Mouse (Mus musculus): ENCODE measurements around the gene Wdpcp.

Gene Wdpcp

DNA sequence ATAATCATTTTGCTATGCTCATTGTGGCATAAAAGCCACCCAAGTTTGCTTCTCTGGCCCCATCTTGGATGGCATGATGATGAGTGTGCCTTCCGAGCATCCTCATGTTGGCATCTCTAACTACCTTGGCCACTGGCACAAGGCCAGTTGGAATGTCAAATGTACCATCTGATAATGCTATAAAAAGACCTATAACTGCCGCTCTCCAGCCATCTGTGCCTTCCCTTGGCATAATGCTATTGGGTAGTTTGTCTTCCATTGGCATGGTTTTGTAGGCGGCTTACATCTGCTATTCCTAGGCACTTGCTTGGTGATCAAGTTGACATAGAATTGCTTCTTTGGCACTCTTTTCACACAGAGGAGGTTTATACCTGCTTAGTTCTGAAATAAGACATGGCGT lies 191.2 kb downstream of the Wdpcp start:
- DNase-seq = no peak

DNA sequence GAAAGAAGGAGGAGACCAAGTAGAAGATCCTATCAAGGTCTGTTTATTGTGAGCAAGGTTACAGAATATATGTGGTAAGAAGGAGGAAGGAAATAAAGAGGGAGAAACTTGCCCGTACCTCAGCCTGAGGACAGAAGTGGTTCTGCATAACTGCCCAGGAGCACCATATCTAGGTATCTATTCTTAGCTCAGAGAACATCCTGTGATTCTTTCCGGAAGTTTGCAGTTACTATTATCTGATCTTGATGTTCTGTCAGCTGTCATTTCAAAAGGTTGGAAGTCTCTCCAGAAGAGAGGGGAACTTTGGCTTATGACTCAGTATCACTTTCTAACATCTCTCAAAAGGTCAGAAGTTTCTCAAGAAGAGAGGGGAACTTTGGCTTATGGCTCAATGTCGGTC lies 216.8 kb downstream of the Wdpcp start:
- DNase-seq = no peak

DNA sequence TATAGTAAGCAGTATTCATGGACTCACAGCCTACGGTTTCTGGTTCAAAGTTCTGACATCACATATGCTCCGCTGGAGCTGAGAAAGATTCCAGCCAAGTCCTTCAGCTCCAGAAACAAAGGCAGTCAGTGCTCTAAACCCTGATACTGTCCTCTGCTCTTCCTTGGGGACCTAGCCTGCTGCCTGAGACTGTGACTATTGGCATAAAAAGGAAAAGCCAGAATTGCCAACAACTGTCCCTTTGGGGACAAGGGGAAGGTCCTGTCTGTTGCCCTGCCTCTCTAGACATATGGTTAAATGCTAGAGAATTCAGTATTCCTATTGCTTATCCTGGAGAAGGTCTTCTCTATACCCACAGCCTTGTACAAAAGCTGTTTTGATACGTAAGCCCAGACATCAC lies 252.9 kb downstream of the Wdpcp start:
- no peak for DNase-seq

DNA sequence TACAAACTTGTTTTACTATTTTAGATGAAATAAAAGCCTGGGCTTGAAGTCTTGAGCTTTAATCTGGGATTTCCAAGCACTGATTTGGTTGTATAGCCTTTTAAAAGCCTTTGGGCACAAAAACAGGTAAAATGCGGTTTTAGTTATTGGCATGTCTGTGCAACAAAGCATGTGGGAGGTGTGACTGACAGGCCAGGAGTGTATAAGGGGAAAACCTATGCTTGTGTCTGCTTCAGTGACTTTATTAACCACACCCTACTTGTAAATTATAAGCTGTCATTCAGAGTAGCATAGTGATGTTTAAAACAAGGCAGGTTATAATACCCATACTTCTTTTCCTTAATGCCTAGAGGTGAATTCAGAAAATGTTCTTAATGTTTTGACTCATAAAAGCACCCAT lies 254.5 kb downstream of the Wdpcp start:
- no peak for DNase-seq

DNA sequence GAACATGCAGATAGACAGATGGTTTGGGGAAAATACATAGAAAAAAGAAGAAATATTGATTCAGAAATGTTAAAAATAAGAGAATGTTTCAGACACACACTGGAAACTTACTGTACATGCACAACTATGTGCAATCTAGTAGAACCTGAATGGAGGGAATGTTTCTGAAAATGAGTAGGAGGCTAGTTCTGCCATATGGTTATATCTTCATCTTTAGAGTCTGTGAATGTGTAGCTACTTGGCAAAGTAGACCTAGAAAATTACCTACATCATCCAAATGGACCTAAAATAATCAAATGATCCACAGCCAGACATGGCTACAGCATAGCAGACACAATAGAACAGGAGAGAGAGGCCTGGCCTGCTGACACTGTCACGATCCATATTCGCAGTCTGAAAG lies 275.0 kb downstream of the Wdpcp start:
- DNase-seq = no peak

DNA sequence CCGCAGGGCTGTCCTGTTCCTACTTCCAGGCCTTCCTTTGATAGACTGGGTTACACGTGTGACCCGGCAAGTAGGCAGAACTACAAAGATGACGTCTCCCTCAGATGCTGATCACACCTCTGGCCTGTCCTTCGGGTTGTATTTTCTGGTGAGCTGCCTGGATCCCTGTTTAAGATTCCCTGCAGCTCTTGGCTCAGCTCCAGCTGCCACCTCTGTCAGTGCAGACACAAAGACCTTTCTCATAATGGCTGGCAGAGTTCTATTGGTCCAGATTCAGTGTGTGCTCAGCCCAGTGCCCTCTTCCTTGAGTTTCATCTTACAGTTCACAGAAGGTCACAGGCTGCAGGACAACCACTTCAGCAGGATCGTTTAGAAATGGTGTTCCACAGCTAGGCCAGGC lies 292.0 kb downstream of the Wdpcp start:
- no peak for DNase-seq

DNA sequence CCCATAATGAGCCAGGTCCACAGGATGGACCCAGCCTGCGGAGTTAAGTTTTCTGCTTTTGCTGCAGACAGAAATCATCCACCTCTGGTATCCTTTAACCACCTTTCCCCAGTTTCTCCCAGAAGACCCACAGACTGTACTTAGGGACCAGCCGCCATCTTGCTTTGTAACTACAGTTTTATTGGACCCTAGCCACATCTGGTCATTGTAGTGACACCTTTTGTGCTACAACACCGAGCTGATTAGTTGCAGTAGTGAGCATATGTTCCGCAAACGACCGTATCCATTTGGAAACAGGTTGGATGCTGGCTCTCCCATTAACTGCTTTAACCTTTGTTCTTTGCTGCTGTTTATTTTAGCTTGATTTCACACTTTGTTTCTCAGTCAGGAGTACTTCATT lies 292.5 kb downstream of the Wdpcp start:
- DNase-seq = no peak

DNA sequence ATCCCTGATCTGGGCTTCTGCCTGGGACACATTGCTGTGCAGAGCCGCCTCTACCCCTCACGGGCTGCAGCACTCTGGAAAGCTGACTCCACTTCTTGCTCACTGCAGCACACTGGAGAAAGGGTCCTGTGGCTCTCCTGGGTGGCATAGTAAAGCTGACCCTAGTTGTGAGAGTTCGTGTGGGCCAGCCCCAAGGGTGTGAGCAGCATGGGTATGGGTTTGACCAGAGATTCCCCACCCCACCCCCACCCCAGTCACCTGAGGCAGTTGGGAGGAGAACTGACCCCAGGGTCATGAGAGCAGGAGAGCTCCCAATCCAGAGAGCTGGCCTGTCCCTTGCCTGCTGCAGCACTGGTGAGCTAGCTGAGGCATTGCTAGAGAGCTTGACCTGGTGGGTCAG lies 296.6 kb downstream of the Wdpcp start:
- DNase-seq = no peak

DNA sequence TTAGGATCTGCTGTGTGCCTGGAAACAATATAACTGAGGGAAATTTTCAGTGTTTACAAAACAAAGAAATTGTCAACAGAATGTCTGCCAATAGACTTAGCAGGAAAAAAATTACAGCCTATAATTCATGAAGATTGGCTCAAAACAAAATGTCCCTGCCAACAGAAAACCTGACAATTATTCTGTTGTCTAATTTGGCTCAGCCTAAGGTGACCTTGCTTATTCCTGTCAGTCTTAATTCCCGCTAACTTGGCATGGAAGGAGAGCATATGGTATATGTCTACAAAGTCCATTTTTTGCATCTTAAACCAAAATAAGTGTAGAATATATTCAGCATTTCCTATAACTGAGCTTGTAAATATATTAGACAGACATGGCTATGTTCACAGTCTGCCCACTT lies 298.8 kb downstream of the Wdpcp start:
- no peak for DNase-seq

DNA sequence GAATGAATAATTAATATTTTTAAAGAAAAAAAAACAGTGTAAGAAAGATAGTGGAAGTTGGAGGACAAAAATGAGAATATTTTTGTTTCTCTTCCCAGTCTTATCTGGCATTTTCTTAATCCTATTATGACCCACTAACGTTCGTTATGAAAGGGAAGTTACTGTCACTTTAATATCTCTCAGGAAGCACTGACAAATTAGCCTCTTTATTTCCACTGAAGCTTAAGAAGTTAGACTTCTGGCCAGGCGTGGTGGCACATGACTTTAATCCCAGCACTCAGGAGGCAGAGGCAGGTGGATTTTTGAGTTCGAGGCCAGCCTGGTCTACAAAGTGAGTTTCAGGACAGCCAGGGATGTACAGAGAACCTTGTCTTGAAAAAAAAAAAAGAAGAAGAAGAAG lies 299.7 kb downstream of the Wdpcp start:
- DNase-seq = no peak

DNA sequence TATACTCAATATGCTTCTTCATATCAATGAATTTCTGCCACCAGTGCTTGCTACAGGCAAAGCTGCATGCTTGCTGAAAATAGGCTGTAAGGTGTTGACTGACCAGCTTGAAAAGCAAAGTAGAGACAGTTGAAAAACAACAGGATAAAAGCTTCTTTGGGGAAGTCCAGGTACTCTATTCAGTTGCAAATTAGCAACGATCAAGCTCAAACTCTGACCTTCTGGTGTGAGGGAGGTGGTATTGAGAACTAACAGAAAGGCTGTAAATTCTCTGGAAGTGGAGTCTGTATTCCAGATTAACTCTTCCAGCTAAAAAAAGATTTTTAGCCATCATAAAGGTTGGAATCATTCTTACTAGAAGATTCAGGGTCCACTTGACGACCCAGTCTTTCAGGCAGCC lies 303.0 kb downstream of the Wdpcp start:
- DNase-seq = no peak

DNA sequence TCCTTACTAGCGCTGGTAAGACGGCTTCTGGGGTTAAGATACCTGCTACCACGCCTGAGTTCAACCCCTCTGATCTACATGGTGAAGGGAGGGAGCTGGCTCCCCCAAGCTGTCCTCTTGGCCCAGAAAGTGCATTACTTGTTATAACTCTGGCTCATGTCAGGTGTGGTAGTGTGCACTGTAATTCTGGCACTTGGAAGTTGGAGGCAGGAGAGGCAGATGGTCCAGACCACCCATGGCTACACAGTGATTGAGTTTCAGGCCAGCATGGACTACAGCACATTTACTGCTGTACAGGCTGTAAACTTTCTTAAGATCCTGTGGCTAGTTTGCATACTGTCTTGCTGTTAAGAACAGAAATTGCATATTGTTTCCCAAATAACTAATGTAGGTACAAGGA lies 322.7 kb downstream of the Wdpcp start:
- no peak for DNase-seq

DNA sequence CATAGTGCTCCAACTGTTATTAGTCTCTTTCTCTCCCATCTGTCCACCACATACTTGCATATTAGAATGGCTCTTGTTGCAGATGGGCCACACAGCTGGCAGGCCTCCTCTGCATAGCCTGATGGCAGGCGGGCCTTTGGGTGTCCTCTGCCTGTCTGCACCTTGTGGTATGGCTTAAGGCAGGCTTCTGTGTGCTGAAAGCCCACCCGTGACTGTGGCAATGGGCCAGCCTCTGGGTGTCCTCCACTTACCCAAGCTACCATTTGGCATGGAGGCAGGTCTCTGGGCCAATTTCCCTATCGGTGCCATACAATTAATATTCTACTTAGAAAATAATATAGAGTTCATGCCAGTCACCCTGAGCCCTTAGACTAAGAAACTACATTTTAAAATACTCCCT lies 350.5 kb downstream of the Wdpcp start:
- DNase-seq = no peak

Data from spleen, adult 18-20 months (tissue).